In the genomic region with DNA sequence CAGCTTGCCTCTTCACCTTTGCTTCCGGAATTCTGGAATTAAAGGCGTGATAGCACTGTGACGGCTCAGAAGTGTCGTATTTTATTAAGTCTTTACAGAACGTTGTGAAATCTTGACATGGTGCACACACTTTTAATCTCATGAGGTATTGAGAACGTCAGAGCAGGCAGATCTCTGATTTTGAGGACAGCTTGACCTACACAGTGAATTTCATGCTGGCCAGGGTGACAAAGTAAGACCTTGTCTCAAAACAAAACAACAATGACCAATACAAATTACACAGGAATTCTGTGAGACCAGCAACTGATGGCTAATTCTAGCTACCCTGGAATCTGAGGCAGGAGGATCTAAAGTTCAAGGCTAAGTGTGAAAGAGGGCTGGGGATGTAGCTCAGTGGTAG, we compare ENCODE assay signal across 13 mouse cellular contexts. TPM values are rescaled to one million over a fixed set of nuclear protein-coding genes. Genes with fewer than 3 reads are reported as not detected.
A peak's percentile ranks its signal among the peaks of the same experiment; 100 is the strongest.
DNase-seq lines count a peak whose midpoint lies in the region; ATAC-seq and TF ChIP-seq lines count a peak whose summit lies in the region.
"Had no signal": no experiment of that assay in that cellular context is flagged by ENCODE, and none has a peak within 500 bp of the region (broad histone marks: within the 10 kb centered on the region; RNA-seq: fewer than 3 reads in every experiment).

No protein-coding gene starts in this region.

- no peak overlapping the region for H3K9ac ChIP-seq in forebrain, embryonic 16.5 days (replicated peaks; ENCODE audit: low read depth, low read length)
- H3K9ac ChIP-seq in CH12.LX (ENCODE audit: insufficient read depth, low read depth), result no peak overlapping the region
- no peak overlapping the region for H3K9ac ChIP-seq in hindbrain, embryonic 13.5 days
- no peak overlapping the region for H3K9ac ChIP-seq in liver, embryonic 16.5 days (ENCODE audit: low read depth, low read length)

- no peak overlapping the region for H3K27ac ChIP-seq in forebrain, embryonic 10.5 days
- H3K27ac ChIP-seq in forebrain, embryonic 16.5 days (ENCODE audit: low read length), result no peak overlapping the region
- H3K27ac ChIP-seq in CH12.LX (ENCODE audit: insufficient read depth, low read depth), result no peak overlapping the region
- H3K27ac ChIP-seq in hindbrain, embryonic 13.5 days, result no peak overlapping the region
- H3K27ac ChIP-seq in liver, embryonic 16.5 days (ENCODE audit: low read length), result no peak overlapping the region

- dilution Hi-C loops in CH12.LX (cut with MboI; ENCODE audit: extremely low pct_ligation_motif_present, extremely low pct_unique_long_range_greater_than_20kb, low sequenced_read_pairs), result no loop called here

- TF ChIP-seq CTCF in CH12.LX (conservative IDR thresholded peaks at IDR 0.05 in 1 of 2, IDR thresholded peaks at IDR 0.05 in 1 of 2; ENCODE audit: low read depth in 2 of 2, low read length in 2 of 2), result no peak

- no peaks in the 10 kb centered on the region for H3K27me3 ChIP-seq in forebrain, embryonic 10.5 days (ENCODE audit: poor library complexity, severe bottlenecking)
- no peaks in the 10 kb centered on the region for H3K27me3 ChIP-seq in forebrain, embryonic 16.5 days (replicated peaks; ENCODE audit: control insufficient read depth, insufficient read depth, low read length)
- H3K27me3 ChIP-seq in CH12.LX (replicated peaks), result no peaks in the 10 kb centered on the region
- no peaks in the 10 kb centered on the region for H3K27me3 ChIP-seq in hindbrain, embryonic 13.5 days
- no peaks in the 10 kb centered on the region for H3K27me3 ChIP-seq in liver, embryonic 16.5 days (ENCODE audit: control insufficient read depth, insufficient read depth, low read depth, low read length)

- H3K9me3 ChIP-seq in forebrain, embryonic 10.5 days, result no peaks in the 10 kb centered on the region
- no peaks in the 10 kb centered on the region for H3K9me3 ChIP-seq in forebrain, embryonic 16.5 days (ENCODE audit: control insufficient read depth, low read length)
- no peaks in the 10 kb centered on the region for H3K9me3 ChIP-seq in CH12.LX (replicated peaks; ENCODE audit: low read length)
- no peaks in the 10 kb centered on the region for H3K9me3 ChIP-seq in hindbrain, embryonic 13.5 days
- H3K9me3 ChIP-seq in liver, embryonic 16.5 days (replicated peaks; ENCODE audit: control insufficient read depth, low read length), result no peaks in the 10 kb centered on the region

- no peak for DNase-seq in forebrain, embryonic 10.5 days (ENCODE audit: extremely low spot score, low spot score)
- no peak for DNase-seq in CH12.LX (ENCODE audit: extremely low read depth)
- DNase-seq in cerebellum, postnatal 36 days, result no peak
- DNase-seq in spleen, adult 18-20 months, result no peak
- DNase-seq: cerebellum, postnatal 14 days; lung, postnatal 10 days; right cerebral cortex, postnatal 14 days had no signal

- in situ Hi-C loops in CH12.LX (cut with MboI; ENCODE audit: low pct_ligation_motif_present, low pct_unique_long_range_greater_than_20kb, low sequenced_read_pairs), result no loop called here

- no peak for ATAC-seq in forebrain, embryonic 16.5 days
- no peak for ATAC-seq in hindbrain, embryonic 13.5 days (ENCODE audit: low FRiP score)
- ATAC-seq in liver, embryonic 16.5 days (ENCODE audit: low read depth), result no peak
- ATAC-seq in activated CD4-positive, CD25-positive, alpha-beta regulatory T cell, adult 4 months, result no peak

- H3K4me3 ChIP-seq in forebrain, embryonic 10.5 days, result peak overlapping the region; percentile 85
- H3K4me3 ChIP-seq in forebrain, embryonic 16.5 days (replicated peaks; ENCODE audit: low read length), result no peak overlapping the region; the same call in 1 of the 2 replicates
- H3K4me3 ChIP-seq in CH12.LX (replicated peaks in 1 of 3; ENCODE audit: low read depth in 2 of 3, low read length in 2 of 3, poor library complexity in 1 of 3), result peak overlapping the region in 1 of 3 experiments; percentile 89
- H3K4me3 ChIP-seq in hindbrain, embryonic 13.5 days, result peak overlapping the region; percentile 74; the same call in 1 of the 2 replicates
- H3K4me3 ChIP-seq in liver, embryonic 16.5 days (ENCODE audit: low read depth, low read length), result no peak overlapping the region

- H3K4me2 ChIP-seq in forebrain, embryonic 16.5 days (ENCODE audit: low read length), result no peak overlapping the region
- H3K4me2 ChIP-seq in CH12.LX (ENCODE audit: insufficient read depth, low read depth, poor library complexity, severe bottlenecking), result 0 out of 2 replicates have a peak overlapping the region, but pooled peaks have one; percentile 57
- H3K4me2 ChIP-seq in hindbrain, embryonic 13.5 days, result peak overlapping the region; percentile 89
- 0 out of 2 replicates have a peak overlapping the region, but pooled peaks have one; percentile 69 for H3K4me2 ChIP-seq in liver, embryonic 16.5 days (ENCODE audit: low read depth, low read length)

- no peak for TF ChIP-seq POLR2A in CH12.LX (IDR thresholded peaks at IDR 0.05; ENCODE audit: low read depth, low read length)

- peaks cover 18% of the 10 kb centered on the region for H3K4me1 ChIP-seq in forebrain, embryonic 10.5 days
- peaks cover 10% of the 10 kb centered on the region for H3K4me1 ChIP-seq in forebrain, embryonic 16.5 days (replicated peaks; ENCODE audit: control insufficient read depth, insufficient read depth, low read length)
- peaks cover 3 to 33% of the 10 kb centered on the region in 2 experiments; a peak in 2 of 4 replicates for H3K4me1 ChIP-seq in CH12.LX (ENCODE audit: control insufficient read depth in 1 of 2, insufficient read depth in 2 of 2)
- H3K4me1 ChIP-seq in hindbrain, embryonic 13.5 days (replicated peaks), result peaks cover 15% of the 10 kb centered on the region
- peaks cover 14% of the 10 kb centered on the region for H3K4me1 ChIP-seq in liver, embryonic 16.5 days (ENCODE audit: control insufficient read depth, low read depth, low read length)

- no peak for TF ChIP-seq EP300 in CH12.LX (IDR thresholded peaks at IDR 0.05; ENCODE audit: low read length)

- no peak for TF ChIP-seq RAD21 in CH12.LX (IDR thresholded peaks at IDR 0.05; ENCODE audit: low read depth, low read length)

- H3K79me2 ChIP-seq in CH12.LX (replicated peaks; ENCODE audit: control insufficient read depth, extremely low read depth, insufficient read depth, poor library complexity, severe bottlenecking), result peaks cover 7% of the 10 kb centered on the region; the same call in 1 of the 2 replicates

- peaks cover 41% of the 10 kb centered on the region for H3K36me3 ChIP-seq in forebrain, embryonic 10.5 days (replicated peaks)
- H3K36me3 ChIP-seq in forebrain, embryonic 16.5 days (ENCODE audit: control insufficient read depth, insufficient read depth), result peaks cover 10% of the 10 kb centered on the region; the same call in 1 of the 2 replicates
- peaks cover 23 to 39% of the 10 kb centered on the region in 2 experiments for H3K36me3 ChIP-seq in CH12.LX (replicated peaks in 1 of 2; ENCODE audit: control insufficient read depth in 1 of 2, insufficient read depth in 1 of 2, low read length in 1 of 2)
- H3K36me3 ChIP-seq in hindbrain, embryonic 13.5 days, result peaks cover 31% of the 10 kb centered on the region
- peaks cover 14% of the 10 kb centered on the region for H3K36me3 ChIP-seq in liver, embryonic 16.5 days (ENCODE audit: control insufficient read depth, insufficient read depth)

- 83% methylated on average over 6 of the region's 6 CpGs for WGBS in forebrain, embryonic 10.5 days
- 77% methylated on average over 6 of the region's 6 CpGs for WGBS in forebrain, embryonic 16.5 days
- 76% methylated on average over 6 of the region's 6 CpGs for WGBS in hindbrain, embryonic 13.5 days
- WGBS in liver, embryonic 16.5 days (ENCODE audit: insufficient replicate concordance), result 70% methylated on average over 6 of the region's 6 CpGs

RNA-seq across cellular contexts. Expression of gene Pdp2, which starts 1.3 kb away (rescaled TPM):
- 14.2 and 14.6 TPM in 2 replicates for polyA plus RNA-seq in forebrain, embryonic 10.5 days (2016; fragmentation: Nextera tagmentation; extraction: Ambion mirVana)
- 18.4 TPM in 2 replicates for polyA plus RNA-seq in forebrain, embryonic 16.5 days (2015; fragmentation: Nextera tagmentation; extraction: Ambion mirVana)
- total RNA-seq in CH12.LX (2012; rRNA removed), result 8.7 and 11.9 TPM in 2 replicates
- total RNA-seq in CH12.LX (2014; rRNA removed), result 6.9 and 7.6 TPM in 2 replicates
- 8.3 and 9.6 TPM in 2 replicates for polyA plus RNA-seq in CH12.LX (2012; ENCODE audit: insufficient read length, low read depth)
- polyA plus RNA-seq in hindbrain, embryonic 13.5 days (2015; fragmentation: Nextera tagmentation; extraction: Ambion mirVana), result 16.7 and 17.6 TPM in 2 replicates
- polyA plus RNA-seq in liver, embryonic 16.5 days (2015; fragmentation: Nextera tagmentation; extraction: Ambion mirVana), result 3.4 and 3.9 TPM in 2 replicates
- 10 to 100 TPM; 17.1 to 18.9 TPM for polyA plus RNA-seq in activated CD4-positive, CD25-positive, alpha-beta regulatory T cell, adult 4 months (2017; shearing (Covaris generic))

RNA-seq across cellular contexts. Expression of gene Cdh16, which starts 31.6 kb away (rescaled TPM):
- polyA plus RNA-seq in forebrain, embryonic 10.5 days (2016; fragmentation: Nextera tagmentation; extraction: Ambion mirVana), result not detected in 2 replicates
- 0.36 TPM in 1 of 2 replicates, not detected in the other for polyA plus RNA-seq in forebrain, embryonic 16.5 days (2015; fragmentation: Nextera tagmentation; extraction: Ambion mirVana)
- total RNA-seq in CH12.LX (2012; rRNA removed) (not detected in 2 replicates), CH12.LX (2014; rRNA removed) (not detected in 2 replicates)
- not detected in 2 replicates for polyA plus RNA-seq in CH12.LX (2012; ENCODE audit: insufficient read length, low read depth)
- polyA plus RNA-seq in hindbrain, embryonic 13.5 days (2015; fragmentation: Nextera tagmentation; extraction: Ambion mirVana), result not detected in 2 replicates
- polyA plus RNA-seq in liver, embryonic 16.5 days (2015; fragmentation: Nextera tagmentation; extraction: Ambion mirVana), result 0.24 and 0.32 TPM in 2 replicates
- not detected for polyA plus RNA-seq in activated CD4-positive, CD25-positive, alpha-beta regulatory T cell, adult 4 months (2017; shearing (Covaris generic))
- total RNA-seq: granulocyte monocyte progenitor cell, adult 5-6 weeks had no signal
- polyA plus RNA-seq: urinary bladder, adult 2 months had no signal

RNA-seq across cellular contexts. Expression of gene Rrad, which starts 38.6 kb away (rescaled TPM):
- polyA plus RNA-seq in forebrain, embryonic 10.5 days (2016; fragmentation: Nextera tagmentation; extraction: Ambion mirVana), result 1.1 and 1.5 TPM in 2 replicates
- polyA plus RNA-seq in forebrain, embryonic 16.5 days (2015; fragmentation: Nextera tagmentation; extraction: Ambion mirVana), result 2.4 and 4.1 TPM in 2 replicates
- total RNA-seq in CH12.LX (2012; rRNA removed) (30.9 and 31.1 TPM in 2 replicates), CH12.LX (2014; rRNA removed) (29.4 and 31.7 TPM in 2 replicates)
- polyA plus RNA-seq in CH12.LX (2012; ENCODE audit: insufficient read length, low read depth), result 32.3 and 33.6 TPM in 2 replicates
- 3.1 and 4.0 TPM in 2 replicates for polyA plus RNA-seq in hindbrain, embryonic 13.5 days (2015; fragmentation: Nextera tagmentation; extraction: Ambion mirVana)
- polyA plus RNA-seq in liver, embryonic 16.5 days (2015; fragmentation: Nextera tagmentation; extraction: Ambion mirVana), result 0.78 and 1.3 TPM in 2 replicates
- polyA plus RNA-seq in activated CD4-positive, CD25-positive, alpha-beta regulatory T cell, adult 4 months (2017; shearing (Covaris generic)), result 10 to 100 TPM; 11.4 to 16.2 TPM

RNA-seq across cellular contexts. Expression of gene Ciao2b, which starts 49.2 kb away (rescaled TPM):
- polyA plus RNA-seq in forebrain, embryonic 10.5 days (2016; fragmentation: Nextera tagmentation; extraction: Ambion mirVana), result 97.5 and 102 TPM in 2 replicates
- 131 and 140 TPM in 2 replicates for polyA plus RNA-seq in forebrain, embryonic 16.5 days (2015; fragmentation: Nextera tagmentation; extraction: Ambion mirVana)
- total RNA-seq in CH12.LX (2012; rRNA removed), result 76.4 and 81.1 TPM in 2 replicates
- 72.2 and 74.4 TPM in 2 replicates for total RNA-seq in CH12.LX (2014; rRNA removed)
- polyA plus RNA-seq in CH12.LX (2012; ENCODE audit: insufficient read length, low read depth), result 75.8 and 76.4 TPM in 2 replicates
- polyA plus RNA-seq in hindbrain, embryonic 13.5 days (2015; fragmentation: Nextera tagmentation; extraction: Ambion mirVana), result 131 and 134 TPM in 2 replicates
- 38.0 and 42.8 TPM in 2 replicates for polyA plus RNA-seq in liver, embryonic 16.5 days (2015; fragmentation: Nextera tagmentation; extraction: Ambion mirVana)
- polyA plus RNA-seq in activated CD4-positive, CD25-positive, alpha-beta regulatory T cell, adult 4 months (2017; shearing (Covaris generic)), result 100 to 1,000 TPM; 102 to 109 TPM

RNA-seq across cellular contexts. Expression of gene Car7, which starts 58.1 kb away (rescaled TPM):
- polyA plus RNA-seq in forebrain, embryonic 10.5 days (2016; fragmentation: Nextera tagmentation; extraction: Ambion mirVana), result 1.1 and 1.3 TPM in 2 replicates
- 1.6 and 1.9 TPM in 2 replicates for polyA plus RNA-seq in forebrain, embryonic 16.5 days (2015; fragmentation: Nextera tagmentation; extraction: Ambion mirVana)
- total RNA-seq in CH12.LX (2012; rRNA removed), result 0.85 and 0.88 TPM in 2 replicates
- 0.62 and 0.92 TPM in 2 replicates for total RNA-seq in CH12.LX (2014; rRNA removed)
- polyA plus RNA-seq in CH12.LX (2012; ENCODE audit: insufficient read length, low read depth), result 1.2 and 1.3 TPM in 2 replicates
- 2.1 and 2.8 TPM in 2 replicates for polyA plus RNA-seq in hindbrain, embryonic 13.5 days (2015; fragmentation: Nextera tagmentation; extraction: Ambion mirVana)
- polyA plus RNA-seq in liver, embryonic 16.5 days (2015; fragmentation: Nextera tagmentation; extraction: Ambion mirVana), result 2.0 and 3.4 TPM in 2 replicates
- 1 to 10 TPM; 3.0 to 4.4 TPM for polyA plus RNA-seq in activated CD4-positive, CD25-positive, alpha-beta regulatory T cell, adult 4 months (2017; shearing (Covaris generic))
- total RNA-seq: granulocyte monocyte progenitor cell, adult 5-6 weeks had no signal

Comparison
In these comparisons a context has a peak if more than half of its experiments do, and no peak if none do; other contexts are left out.
1. H3K4me3 ChIP-seq: peak in forebrain, embryonic 10.5 days (single experiment) and hindbrain, embryonic 13.5 days (single experiment); none in forebrain, embryonic 16.5 days (single experiment) and liver, embryonic 16.5 days (single experiment).